Mouse (Mus musculus) gastrocnemius, postnatal 25 days (tissue): ENCODE measurements around the gene Tyw3. TPM values are rescaled to one million over a fixed set of nuclear protein-coding genes. Genes with fewer than 3 reads are reported as not detected.
"Not testable (repeated sequence)": the region's sequence is repeated elsewhere in the genome, so short reads cannot be mapped to it uniquely, and the experiment has no call there.

Source experiments
- DNase-seq: peaks from one replicate; pipeline ENCODE4 v3.0.0; 2022
- long read RNA-seq, 2 experiments: library from polyadenylated mRNA; stranded (forward); transcript quantifications; one replicate each; pipeline ENCODE4 v2.0.0; 2021
- total RNA-seq, 2 experiments: library from RNA; stranded (reverse); gene quantifications; 1 replicate in 1 of 2; 2 replicates in 1 of 2; pipeline ENCODE4 v1.2.3; 2021

The Tyw3 gene
- total RNA-seq: 1 to 10 TPM; 2.7 to 2.9 TPM
- long read RNA-seq, experiment 1, full-length matches to known transcripts: 1 of 1 reads
- long read RNA-seq, experiment 1, partial matches to known transcripts: 0 of 1 reads
- long read RNA-seq, experiment 1, other reads (novel, unspliced or antisense): 0 of 1 reads
- long read RNA-seq, experiment 2, partial matches to known transcripts: 0 of 1 reads
- long read RNA-seq, experiment 2, other reads (novel, unspliced or antisense): 1 of 1 reads

DNA sequence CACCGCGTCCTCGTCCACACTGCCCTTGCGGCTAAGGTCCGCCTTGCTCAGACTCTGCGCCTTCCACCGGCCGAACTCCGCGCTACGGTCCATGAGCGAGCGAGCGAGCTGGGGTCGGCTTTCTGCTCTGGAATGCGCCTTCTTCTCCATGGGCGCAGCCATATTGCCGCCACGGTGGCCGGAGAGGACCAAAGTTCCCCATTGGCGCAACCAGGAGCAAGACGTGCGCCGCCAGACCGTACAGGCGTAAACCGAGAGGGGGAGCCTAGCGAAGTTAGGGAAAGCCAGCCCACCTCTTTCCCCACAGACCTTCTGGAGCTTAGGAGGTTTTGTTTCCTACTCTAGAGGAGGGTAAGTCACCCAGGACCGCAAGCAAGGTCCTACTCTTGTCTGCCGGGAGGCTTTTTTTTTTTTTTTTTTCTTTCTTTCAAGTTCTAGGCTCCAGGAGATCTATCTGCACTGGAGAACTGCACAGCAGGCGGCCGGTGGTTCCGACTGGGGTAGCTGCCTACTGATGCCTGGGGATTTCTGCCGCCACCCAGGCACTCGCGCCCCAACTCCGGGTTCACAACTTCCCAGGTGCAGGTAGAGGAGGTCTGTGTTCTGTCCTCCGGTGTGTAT lies at the start of gene Tyw3:
Gene Tyw3 (minus strand): TSS at position 171 of the 621 bp plus-strand sequence.
- peak; percentile 93 for DNase-seq

DNA sequence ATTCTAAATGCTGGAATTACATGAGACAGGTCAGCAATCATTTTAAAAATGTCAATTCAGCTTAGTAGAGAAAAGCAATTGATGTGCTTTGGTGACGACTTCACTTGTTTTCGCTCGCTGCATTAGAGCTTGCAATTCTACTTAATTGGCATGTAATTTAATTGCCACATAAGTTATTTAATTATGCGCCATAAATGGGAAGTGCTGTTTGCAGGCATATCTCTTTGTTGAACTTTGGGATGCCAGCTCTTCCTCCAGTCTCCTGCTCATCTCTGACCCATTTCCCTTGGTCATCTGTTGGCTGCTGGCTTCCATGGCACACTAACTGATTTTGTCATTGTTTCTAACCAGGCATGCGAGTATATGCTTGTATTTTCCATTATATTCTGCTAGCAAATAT lies 36.2 kb upstream of the Tyw3 start:
- no peak for DNase-seq

DNA sequence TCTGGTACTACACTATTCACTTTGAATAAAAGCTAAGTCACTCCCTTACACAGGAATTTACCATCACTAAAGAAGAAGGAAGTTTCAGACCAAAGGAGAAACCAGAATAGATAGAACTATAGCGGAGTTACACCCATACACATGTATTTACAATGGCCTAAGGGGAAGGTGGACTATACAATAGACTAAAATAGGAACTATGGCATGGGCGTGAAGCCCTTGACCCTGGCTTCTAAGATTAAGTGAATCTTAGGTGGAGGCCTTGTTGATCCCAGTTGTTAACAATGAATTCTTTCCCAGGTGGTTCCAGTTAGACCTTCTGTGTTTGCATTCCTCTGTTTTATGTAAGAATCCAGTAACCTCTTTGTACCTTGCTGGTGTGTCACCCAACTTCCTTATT lies 34.4 kb upstream of the Tyw3 start:
- not testable (repeated sequence) for DNase-seq

DNA sequence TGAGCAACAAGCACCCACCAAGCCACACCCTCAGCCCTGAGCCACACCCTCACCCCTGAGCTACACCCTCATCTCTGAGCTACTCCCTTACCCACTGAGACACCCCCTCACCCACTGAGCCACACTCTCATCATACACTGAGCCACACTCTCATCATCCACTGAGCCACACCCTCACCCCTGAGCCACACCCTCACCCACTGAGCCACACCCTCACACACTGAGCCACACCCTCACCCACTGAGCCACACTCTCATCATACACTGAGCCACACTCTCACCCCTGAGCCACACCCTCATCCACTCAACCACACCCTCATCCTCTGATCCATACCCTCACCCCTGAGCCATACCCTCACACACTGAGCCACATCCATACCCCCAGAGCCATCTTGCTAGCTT lies 31.4 kb upstream of the Tyw3 start:
- no peak for DNase-seq

DNA sequence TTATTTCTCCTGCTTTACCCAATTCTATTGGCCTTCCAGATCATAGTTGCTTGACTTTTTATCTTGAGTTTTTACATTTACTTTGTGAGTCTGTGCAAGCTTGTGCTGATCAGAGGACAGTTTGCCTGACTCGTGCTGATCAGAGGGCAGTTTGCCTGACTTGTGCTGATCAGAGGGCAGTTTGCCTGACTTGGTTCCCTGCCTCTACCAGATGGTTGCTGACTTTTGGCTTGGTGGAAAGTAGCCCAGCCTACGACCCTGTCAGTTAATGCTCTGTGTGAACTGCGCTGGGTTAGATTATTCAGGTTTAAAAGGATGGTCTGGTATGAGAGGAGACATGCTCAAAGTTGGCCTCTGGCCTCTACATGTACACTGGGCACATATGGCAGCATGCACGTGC lies 19.2 kb upstream of the Tyw3 start:
- DNase-seq: no peak

DNA sequence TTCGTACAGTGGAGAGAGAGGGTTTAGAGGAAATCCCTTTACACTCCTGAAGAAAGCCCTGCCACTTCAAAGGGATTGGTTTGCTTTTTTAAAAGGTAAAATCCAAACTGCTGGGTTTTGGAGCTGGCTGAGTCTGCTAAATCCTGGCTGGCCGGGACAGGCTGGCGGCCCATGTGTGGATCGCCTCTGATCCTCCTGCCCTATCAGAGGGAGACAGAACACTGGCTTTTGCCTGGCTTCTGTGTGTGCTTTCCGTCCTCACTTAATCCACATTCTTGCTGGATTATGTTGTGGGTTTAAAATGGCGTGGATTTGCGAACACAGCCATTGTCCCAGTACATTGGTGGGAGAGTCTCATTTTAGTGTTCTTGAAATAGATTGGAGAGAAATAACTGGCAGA lies 18.4 kb upstream of the Tyw3 start:
- no peak for DNase-seq

DNA sequence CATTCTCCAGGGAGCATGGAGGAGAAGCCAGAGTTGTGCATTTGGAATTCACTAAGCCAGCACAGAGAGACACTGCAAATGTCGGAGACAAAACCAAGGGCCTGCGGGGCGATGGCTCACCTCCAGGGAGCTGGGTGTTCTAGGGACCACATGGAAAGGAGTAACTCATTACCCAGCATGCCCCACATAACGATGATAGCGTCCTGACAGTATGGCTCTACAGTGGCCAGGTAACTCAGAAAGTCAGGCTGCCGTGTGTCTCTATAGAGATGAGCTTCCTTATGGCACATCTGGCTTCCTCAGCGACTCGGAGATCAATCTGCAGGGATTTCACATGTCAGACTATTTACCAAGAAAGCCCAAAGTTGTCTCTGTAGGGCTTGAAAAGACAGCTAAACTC lies 17.9 kb upstream of the Tyw3 start:
- no peak for DNase-seq

DNA sequence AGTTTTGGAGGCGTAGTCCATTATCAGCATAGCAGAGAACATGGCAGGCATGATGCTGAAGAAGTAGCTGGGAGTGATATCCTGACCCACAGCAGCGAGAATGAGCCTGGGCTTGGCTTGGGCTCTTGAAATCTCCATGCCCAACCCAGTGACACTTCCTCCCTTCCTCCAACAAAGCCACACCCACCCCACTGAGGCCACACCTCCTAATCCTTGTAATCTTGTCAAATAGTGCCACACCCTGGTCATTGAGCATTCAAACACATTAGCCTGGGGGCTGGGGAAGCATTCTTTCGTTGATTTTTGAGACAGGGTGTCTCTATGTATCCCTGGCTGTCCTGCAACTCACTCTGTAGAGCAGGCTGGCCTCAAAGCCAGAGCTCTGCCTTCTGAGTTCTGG lies 15.0 kb upstream of the Tyw3 start:
- DNase-seq: no peak

DNA sequence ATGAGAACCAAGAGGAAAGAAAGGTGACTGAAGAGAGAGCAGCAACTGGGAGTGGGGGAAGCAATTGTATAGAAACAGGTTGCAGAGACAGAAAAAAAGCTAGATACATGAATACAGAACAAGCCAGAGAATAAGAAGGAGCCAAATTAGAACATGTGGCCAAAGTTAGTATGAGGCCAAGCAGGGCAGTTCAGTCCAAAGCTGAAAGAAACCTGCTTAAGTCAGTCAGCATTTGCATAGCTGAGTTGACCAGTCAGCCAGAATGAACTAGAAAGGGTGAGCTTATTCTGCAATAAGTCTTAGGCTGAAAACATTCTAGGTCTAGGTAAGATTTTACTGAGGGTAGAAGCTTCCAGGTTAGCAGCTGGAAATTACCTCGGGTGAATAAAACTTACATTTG lies 11.0 kb upstream of the Tyw3 start:
- DNase-seq: no peak

DNA sequence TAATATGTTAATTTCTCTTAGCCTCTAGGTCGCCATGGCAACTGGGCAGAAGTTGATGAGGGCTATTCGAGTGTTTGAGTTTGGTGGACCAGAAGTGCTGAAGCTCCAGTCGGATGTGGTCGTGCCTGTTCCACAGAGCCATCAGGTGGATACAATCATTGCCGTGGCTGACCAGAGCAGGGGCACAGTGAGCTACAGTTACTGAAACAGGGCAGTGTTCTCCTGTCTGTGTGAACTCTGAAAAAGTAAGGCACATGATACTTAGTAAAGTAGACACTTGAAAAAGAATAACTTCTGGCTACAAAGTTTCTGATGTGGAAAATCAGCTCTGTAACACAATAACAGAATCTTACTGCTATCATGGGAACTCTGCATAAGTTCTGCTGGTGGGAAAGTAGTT lies 8.0 kb upstream of the Tyw3 start:
- no peak for DNase-seq

DNA sequence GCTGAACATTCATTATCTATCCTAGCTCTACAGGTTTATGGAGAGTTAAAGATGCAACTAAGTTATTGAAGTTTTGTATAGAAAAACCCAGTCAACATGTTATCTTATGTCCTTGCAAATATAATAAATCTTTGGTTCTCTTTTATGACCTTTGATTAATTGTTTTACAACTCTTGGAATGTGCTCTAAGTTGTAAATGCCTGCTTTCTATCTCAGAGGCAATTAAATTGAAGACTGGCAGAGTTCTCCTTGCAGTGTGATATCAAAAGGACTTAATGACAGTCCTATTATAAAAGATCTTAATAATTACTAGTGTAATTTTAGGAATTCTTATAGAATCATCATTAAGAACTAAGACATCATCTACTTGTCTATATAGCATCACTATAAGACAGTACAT lies 5.2 kb upstream of the Tyw3 start:
- no peak for DNase-seq

DNA sequence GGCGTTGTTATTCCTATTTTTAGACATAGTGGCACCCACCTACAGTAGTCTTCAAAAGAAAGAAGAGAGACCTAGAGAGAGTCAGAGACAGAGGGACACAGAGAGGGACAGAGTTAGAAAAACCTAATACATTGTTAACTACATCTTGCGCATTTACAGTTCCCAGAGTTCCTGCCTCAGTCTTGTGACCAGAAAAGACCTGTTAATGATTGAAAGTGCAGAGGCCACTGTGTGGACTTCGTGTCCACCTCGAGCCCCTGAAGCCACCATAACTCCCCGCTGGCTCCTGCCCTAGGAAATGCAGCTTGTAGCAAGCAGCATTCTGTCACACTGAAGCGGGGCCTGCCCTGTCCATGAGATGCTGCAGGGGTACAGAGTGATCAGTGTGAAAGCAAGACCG lies 657 bp upstream of the Tyw3 start:
- DNase-seq: no peak

DNA sequence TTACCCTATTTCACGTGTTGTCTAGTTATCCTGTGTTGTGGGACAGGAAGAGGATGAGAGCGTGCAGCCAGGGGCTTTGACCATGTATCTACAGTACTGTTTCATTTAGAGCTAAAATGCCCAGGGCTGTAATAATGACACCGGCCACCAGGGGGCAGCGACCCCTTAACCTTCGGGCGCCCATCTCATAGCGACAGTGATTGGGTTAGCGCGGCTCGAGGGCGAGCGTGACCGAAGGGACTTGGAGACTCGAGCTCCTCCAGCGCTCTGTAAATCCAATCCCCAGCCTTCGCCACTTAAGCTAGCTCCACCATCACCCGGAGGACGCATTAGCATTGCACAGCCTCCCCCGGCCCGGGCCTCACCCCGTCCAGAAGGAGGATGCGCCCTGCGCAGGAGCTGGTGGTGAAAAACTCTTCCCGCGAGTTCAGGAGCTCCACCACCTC lies 393 bp downstream of the Tyw3 start, which contains the start of gene Cryz:
Gene Cryz (plus strand): TSS at position 224 of the 446 bp plus-strand sequence.
- DNase-seq: peak; percentile 75

DNA sequence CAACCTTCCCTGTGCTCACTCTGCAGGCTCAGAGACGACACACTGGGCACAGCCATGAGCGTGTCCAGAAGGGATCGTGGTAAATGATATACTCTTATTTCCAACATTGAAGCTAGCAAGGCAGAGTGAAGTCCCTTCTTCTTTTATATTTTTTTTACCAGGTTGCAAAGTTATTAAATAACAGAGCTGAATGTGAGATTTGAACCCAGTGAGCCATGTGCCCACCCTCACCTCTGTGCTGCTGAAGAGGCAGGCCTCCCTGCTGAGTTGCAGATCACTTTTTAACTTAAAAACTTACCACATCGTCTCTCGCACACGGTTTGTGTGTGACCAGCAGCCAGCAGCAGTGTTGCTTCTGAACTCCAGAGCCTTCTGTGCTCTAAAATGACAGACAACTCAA lies 2.7 kb downstream of the Tyw3 start:
- DNase-seq: no peak

DNA sequence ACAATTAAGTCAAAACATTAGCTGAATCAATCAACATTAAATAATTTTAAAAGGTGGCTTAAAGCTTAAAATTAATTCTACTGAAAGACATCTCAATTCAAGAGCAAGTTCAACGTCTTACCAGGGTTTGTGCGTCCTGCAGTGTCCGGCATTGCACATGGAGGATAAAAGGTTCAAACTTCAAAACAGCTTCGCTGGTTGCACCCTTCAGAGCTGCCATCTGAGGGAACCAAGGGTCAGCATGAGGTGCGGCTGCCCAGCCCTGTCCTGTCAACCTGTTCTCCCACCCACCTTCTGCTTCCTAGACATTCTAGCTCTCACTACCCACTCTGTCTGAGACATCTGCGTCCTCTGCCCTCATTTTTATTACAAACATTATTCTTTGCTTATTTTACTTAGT lies 3.3 kb downstream of the Tyw3 start:
- DNase-seq: no peak

DNA sequence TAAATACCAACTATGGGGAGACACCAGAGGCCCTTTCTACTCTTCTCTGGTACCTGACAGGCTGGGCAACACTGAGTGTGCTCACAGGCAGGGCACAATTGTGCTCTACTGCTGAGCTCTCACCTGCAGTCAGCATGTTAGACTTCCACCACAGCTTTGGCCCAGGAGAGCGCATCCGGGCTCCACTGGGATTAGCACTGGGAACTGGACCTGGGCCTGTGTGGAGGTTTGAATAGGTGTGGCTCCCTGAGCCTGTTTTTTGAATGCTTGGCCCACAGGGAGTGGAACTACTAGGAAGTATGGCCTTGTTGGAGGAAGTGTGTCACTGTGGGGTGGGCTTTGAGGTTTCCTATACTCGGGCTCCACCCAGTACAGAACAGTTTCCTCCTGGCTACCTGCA lies 5.3 kb downstream of the Tyw3 start:
- DNase-seq: no peak

DNA sequence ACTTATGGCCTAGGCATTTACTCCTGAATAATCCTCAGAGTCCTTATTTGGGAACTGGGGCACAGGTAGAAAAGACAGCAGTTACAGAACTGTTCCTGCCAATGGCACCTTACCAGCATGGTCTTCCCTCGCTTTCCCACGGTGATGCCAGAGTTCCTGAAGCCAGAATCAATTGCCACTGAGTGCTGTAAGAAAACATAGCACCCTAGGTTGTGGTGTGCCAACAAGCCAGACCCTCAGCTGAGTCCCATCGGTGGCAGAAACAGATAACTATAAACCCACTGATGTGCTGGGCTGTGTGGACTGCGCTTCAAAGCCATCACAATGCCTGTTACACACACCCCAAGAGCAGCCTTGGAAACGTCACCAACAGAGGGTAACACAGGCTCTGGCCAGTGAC lies 5.9 kb downstream of the Tyw3 start:
- no peak for DNase-seq

DNA sequence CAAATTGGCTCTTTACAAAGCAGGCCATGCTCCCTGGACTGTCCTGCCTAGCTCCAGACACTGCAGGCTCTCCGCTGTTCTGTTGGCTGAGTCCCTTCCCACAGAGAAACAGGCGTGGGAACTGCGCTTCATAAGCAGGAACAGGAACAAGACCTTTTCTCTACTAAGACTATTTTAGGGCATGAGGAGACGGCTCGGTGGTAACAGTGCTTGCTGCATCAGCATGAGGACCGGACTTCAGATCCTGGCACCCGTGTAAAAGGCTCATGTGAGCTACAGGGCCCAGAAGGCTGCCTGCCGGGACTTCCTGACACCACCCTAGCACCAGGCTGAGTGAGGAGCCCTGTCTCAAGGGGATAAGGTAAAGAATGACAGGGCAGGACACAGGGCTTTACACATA lies 12.6 kb downstream of the Tyw3 start:
- no peak for DNase-seq

DNA sequence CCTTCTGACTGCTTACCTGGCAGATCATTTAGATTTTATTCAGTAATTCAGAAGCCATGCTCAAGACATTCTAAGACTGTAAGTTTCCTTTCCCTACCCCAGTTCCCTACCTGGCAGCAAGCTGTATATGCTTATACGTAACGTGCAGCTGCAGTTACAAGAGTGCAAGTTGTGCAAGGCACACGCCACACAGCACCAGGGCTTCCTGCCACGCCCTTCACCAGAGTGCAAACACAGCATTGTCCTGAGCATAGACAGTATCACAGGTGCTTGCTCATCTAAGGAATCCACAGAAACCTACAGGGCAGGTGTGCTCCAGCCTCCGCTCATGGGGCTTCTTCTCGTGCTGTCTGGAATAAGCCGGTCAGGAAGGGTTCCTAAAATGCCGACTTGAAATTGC lies 19.0 kb downstream of the Tyw3 start:
- no peak for DNase-seq

DNA sequence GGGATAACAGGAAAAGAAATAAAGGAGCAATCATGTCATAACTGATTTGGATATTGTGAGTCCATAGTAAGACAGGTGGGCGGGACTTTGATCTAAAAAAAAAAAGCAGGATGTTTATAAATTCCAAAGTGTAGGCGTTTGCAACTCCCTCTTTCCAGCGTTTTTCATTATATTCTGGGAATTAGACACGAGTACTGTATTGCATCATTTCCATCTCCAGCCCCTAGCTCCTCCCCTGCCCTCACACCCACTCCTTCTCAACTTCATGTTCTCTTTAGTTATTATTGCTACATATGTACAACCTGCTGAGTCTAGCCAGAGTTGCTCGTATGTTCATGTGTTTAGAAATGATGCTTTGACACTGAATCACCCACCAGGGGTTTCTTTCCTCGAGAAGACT lies 23.2 kb downstream of the Tyw3 start:
- no peak for DNase-seq

DNA sequence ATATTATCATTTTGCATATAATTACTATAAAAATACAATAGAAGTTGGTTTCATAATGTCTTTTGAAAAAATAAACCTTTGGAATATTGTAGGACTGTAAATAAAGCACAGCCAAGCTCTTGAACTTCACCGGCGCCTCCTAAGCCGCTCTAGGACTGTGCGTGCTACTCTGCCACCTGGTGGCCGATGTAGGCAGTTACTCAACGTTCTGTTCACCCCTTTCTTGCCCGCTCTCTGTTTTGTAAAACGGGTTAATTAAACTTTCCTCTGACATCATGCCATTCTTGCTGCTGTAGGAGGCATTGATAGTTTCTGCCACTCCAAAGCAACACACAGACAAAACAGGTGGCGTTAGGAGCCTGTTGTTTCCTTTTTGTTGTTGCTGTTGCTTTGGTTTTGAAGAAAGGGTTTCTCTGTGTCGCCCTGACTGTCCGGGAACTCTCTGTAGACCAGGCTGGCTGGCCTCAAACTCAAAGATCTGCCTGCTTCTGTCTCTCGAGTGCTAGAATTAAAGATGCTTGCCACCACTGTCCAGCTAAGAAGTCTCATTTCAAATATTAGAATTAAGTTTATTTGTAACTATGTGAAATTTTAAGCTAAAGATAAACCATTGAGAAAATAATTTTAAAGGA lies 24.4 kb downstream of the Tyw3 start:
- peak; percentile 17 for DNase-seq

DNA sequence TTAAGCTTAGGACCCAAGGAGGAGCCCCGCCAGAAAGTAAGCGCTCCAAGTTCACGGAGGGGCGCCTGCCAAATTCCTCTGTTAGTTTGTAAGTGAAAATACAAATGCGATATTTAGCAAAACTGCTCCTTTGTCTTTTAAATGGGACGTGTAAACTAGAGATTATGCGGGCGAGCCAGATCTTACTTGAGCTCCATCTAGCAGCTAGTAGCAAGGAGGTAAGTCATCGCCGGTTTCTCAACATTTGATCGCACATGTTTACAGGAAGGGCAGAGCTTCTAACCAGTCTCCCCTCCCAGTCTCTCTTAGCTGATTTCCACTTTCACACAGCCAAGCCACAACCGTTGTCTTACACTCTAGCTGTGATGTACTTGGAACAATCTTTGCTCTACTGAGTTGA lies 26.1 kb downstream of the Tyw3 start:
- peak; percentile 8 for DNase-seq

DNA sequence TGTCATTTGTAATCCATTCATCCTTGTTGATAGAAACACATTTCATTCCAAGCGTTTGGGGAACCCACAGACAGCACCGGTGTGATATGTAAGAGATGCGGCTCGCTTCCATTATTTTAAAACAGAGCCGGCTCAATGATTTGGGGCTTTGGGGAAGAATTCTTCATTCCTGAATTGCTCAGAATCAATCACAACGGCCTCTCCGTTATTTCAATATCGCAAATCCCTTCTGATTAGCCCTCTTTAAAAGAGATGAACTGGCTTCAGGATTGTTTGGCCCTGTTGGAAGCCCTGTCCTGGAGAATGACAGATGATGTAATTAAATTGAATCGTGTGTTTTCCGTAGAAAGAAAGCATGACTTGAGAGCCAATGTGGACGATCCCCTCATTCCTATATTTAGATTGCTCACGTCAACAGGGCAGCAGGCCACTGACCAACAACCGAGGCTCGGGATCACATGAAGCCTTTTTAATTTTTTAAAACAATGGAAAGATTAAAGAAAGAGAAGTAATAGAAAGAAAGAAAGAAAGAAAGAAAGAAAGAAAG lies 26.8 kb downstream of the Tyw3 start:
- DNase-seq: no peak

DNA sequence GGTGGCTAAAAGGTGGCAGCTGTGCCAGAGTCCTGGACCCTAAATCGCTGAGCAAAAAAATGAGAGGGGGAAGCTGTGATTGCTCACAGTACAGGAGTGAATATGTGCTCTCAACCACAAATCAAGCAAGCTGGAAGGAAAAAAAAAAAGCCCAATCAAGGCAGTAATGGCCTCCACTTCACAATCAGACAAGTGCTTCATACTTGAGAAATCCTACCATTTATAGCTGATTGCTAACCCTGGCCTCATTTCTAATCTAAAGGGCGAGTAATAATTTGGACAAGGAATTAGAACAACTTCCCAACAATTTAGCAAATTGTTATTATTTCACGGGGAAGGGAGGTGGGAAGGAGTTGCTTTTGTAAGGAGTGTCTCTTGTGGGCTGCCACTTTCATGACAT lies 31.5 kb downstream of the Tyw3 start:
- DNase-seq: no peak
